Comparison of ENCODE assay signal across 40 mouse cellular contexts in genomic region chr14:41600935-41601334, GRCm38 (mm10). TPM values are rescaled to one million over a fixed set of nuclear protein-coding genes. Genes with fewer than 3 reads are reported as not detected.
"Had no signal": no experiment of that assay in that cellular context is flagged by ENCODE, and none has a peak within 500 bp of the region (broad histone marks: within the 10 kb centered on the region; RNA-seq: fewer than 3 reads in every experiment).

No protein-coding gene starts in this region.

RNA-seq across cellular contexts. Expression of gene Gm3072, which starts 23.5 kb away (rescaled TPM):
- total RNA-seq: left cerebral cortex, adult 2 months; left cerebral cortex, adult 8-10 months; left cerebral cortex, postnatal 10 days; left cerebral cortex, postnatal 14 days; left cerebral cortex, postnatal 25 days; left cerebral cortex, postnatal 36 days; left cerebral cortex, postnatal 4 days; liver, adult 2 months; megakaryocyte progenitor cell, adult 5-6 weeks; megakaryocyte, adult 5-6 weeks; megakaryocyte-erythroid progenitor cell, adult 5-6 weeks; midbrain, postnatal 0 days; monocyte, adult 5-6 weeks had no signal
- polyA plus RNA-seq: limb, embryonic 10.5 days; limb, embryonic 11.5 days; limb, embryonic 12.5 days; limb, embryonic 13.5 days; limb, embryonic 14.5 days; limb, embryonic 15.5 days; liver, adult 2 months; liver, embryonic 11.5 days; liver, embryonic 12.5 days; liver, embryonic 13.5 days; liver, embryonic 14.5 days; liver, embryonic 15.5 days; liver, embryonic 16.5 days; lung, adult 2 months; lung, embryonic 14.5 days; lung, embryonic 15.5 days; lung, embryonic 16.5 days; lung, postnatal 0 days; macrophage; midbrain, embryonic 10.5 days; midbrain, embryonic 11.5 days; midbrain, embryonic 12.5 days; midbrain, embryonic 13.5 days; midbrain, embryonic 14.5 days; midbrain, embryonic 15.5 days; midbrain, embryonic 16.5 days; midbrain, postnatal 0 days; myocyte; neural tube, embryonic 12.5 days had no signal

RNA-seq across cellular contexts. Expression of gene 1700049E17Rik2, which starts 27.9 kb away (rescaled TPM):
- total RNA-seq: left cerebral cortex, postnatal 36 days; liver, adult 2 months; megakaryocyte progenitor cell, adult 5-6 weeks; megakaryocyte, adult 5-6 weeks; megakaryocyte-erythroid progenitor cell, adult 5-6 weeks; midbrain, postnatal 0 days; monocyte, adult 5-6 weeks had no signal
- polyA plus RNA-seq: limb, embryonic 10.5 days; limb, embryonic 11.5 days; limb, embryonic 12.5 days; limb, embryonic 13.5 days; limb, embryonic 14.5 days; limb, embryonic 15.5 days; liver, adult 2 months; liver, embryonic 11.5 days; liver, embryonic 12.5 days; liver, embryonic 13.5 days; liver, embryonic 14.5 days; liver, embryonic 15.5 days; liver, embryonic 16.5 days; lung, adult 2 months; lung, embryonic 14.5 days; lung, embryonic 15.5 days; lung, embryonic 16.5 days; lung, postnatal 0 days; macrophage; midbrain, embryonic 10.5 days; midbrain, embryonic 11.5 days; midbrain, embryonic 12.5 days; midbrain, embryonic 13.5 days; midbrain, embryonic 14.5 days; midbrain, embryonic 15.5 days; midbrain, embryonic 16.5 days; midbrain, postnatal 0 days; myocyte; neural tube, embryonic 12.5 days had no signal

RNA-seq across cellular contexts. Expression of gene Gm3676, which starts 45.4 kb away (rescaled TPM):
- total RNA-seq: left cerebral cortex, adult 2 months; left cerebral cortex, postnatal 10 days; left cerebral cortex, postnatal 14 days; left cerebral cortex, postnatal 25 days; left cerebral cortex, postnatal 36 days; left cerebral cortex, postnatal 4 days; liver, adult 2 months; megakaryocyte progenitor cell, adult 5-6 weeks; megakaryocyte, adult 5-6 weeks; megakaryocyte-erythroid progenitor cell, adult 5-6 weeks; midbrain, postnatal 0 days; monocyte, adult 5-6 weeks had no signal
- polyA plus RNA-seq: limb, embryonic 10.5 days; limb, embryonic 11.5 days; limb, embryonic 12.5 days; limb, embryonic 13.5 days; limb, embryonic 14.5 days; limb, embryonic 15.5 days; liver, adult 2 months; liver, embryonic 11.5 days; liver, embryonic 12.5 days; liver, embryonic 13.5 days; liver, embryonic 14.5 days; liver, embryonic 15.5 days; liver, embryonic 16.5 days; lung, adult 2 months; lung, embryonic 14.5 days; lung, embryonic 15.5 days; lung, embryonic 16.5 days; lung, postnatal 0 days; macrophage; midbrain, embryonic 10.5 days; midbrain, embryonic 11.5 days; midbrain, embryonic 12.5 days; midbrain, embryonic 13.5 days; midbrain, embryonic 14.5 days; midbrain, embryonic 15.5 days; midbrain, embryonic 16.5 days; midbrain, postnatal 0 days; myocyte; neural tube, embryonic 12.5 days had no signal

RNA-seq across cellular contexts. Expression of gene Gm7970, which starts 45.6 kb away (rescaled TPM):
- total RNA-seq: left cerebral cortex, adult 2 months; left cerebral cortex, adult 8-10 months; left cerebral cortex, postnatal 10 days; left cerebral cortex, postnatal 14 days; left cerebral cortex, postnatal 25 days; left cerebral cortex, postnatal 36 days; left cerebral cortex, postnatal 4 days; liver, adult 2 months; megakaryocyte progenitor cell, adult 5-6 weeks; megakaryocyte, adult 5-6 weeks; megakaryocyte-erythroid progenitor cell, adult 5-6 weeks; midbrain, postnatal 0 days; monocyte, adult 5-6 weeks had no signal
- polyA plus RNA-seq: limb, embryonic 10.5 days; limb, embryonic 11.5 days; limb, embryonic 12.5 days; limb, embryonic 13.5 days; limb, embryonic 14.5 days; limb, embryonic 15.5 days; liver, adult 2 months; liver, embryonic 11.5 days; liver, embryonic 12.5 days; liver, embryonic 13.5 days; liver, embryonic 14.5 days; liver, embryonic 15.5 days; liver, embryonic 16.5 days; lung, adult 2 months; lung, embryonic 14.5 days; lung, embryonic 15.5 days; lung, embryonic 16.5 days; lung, postnatal 0 days; macrophage; midbrain, embryonic 10.5 days; midbrain, embryonic 11.5 days; midbrain, embryonic 12.5 days; midbrain, embryonic 13.5 days; midbrain, embryonic 14.5 days; midbrain, embryonic 15.5 days; midbrain, embryonic 16.5 days; midbrain, postnatal 0 days; myocyte; neural tube, embryonic 12.5 days had no signal
